Mouse (Mus musculus) embryonic fibroblast, embryonic 13.5 days (primary cell): Measurements from ENCODE around the gene Hcfc1.

Experiments
- CTCF ChIP-seq: IDR thresholded peaks from 2 replicates; pipeline ENCODE4 v1.5.1; 2011; ENCODE audit warnings: mild to moderate bottlenecking, control low read depth, low read length, moderate library complexity, borderline replicate concordance; ENCODE audit not compliant: insufficient read depth
- POLR2A ChIP-seq: IDR thresholded peaks from 2 replicates; pipeline ENCODE4 v1.6.1; 2011; ENCODE audit warnings: low read depth, mild to moderate bottlenecking, control low read depth, low read length, moderate library complexity

GRCm38 (mm10) chrX:73910451-73910850 is 55.7 kb downstream of the Hcfc1 start:
- TF ChIP-seq POLR2A (no peak), CTCF (no peak)
